Mouse (Mus musculus) lung, postnatal 0 days (tissue): ENCODE data around the gene Eif3g. TPM values are rescaled to one million over a fixed set of nuclear protein-coding genes. Genes with fewer than 3 reads are reported as not detected.

Source experiments
- ATAC-seq: fragments of 200-750 bp; cut with Nextera tagmentation; 2 replicates; pipeline ENCODE4 v1.8.0; 2017; ENCODE audit warnings: moderate library complexity
- DNase-seq: peaks from one replicate; pipeline ENCODE4 v3.0.0-alpha.2; 2016; ENCODE audit warnings: low spot score
- H3K27ac ChIP-seq: fragments of 300-500 bp; sonication (generic); 2 replicates; pipeline ENCODE4 v1.5.1; 2014; ENCODE audit warnings: antibody characterized with exemption, mild to moderate bottlenecking, low read length, mixed read lengths
- H3K27me3 ChIP-seq: fragments of 300-500 bp; sonication (generic); replicated peaks from 2 replicates; pipeline ENCODE4 v1.6.1; 2014; ENCODE audit warnings: low read length, mixed read lengths; ENCODE audit not compliant: insufficient read depth
- H3K36me3 ChIP-seq: fragments of 300-500 bp; sonication (generic); 2 replicates; pipeline ENCODE4 v1.6.1; 2014; ENCODE audit warnings: low read length, mixed read lengths; ENCODE audit not compliant: insufficient read depth
- H3K4me1 ChIP-seq: fragments of 300-500 bp; sonication (generic); 2 replicates; pipeline ENCODE4 v1.6.1; 2014; ENCODE audit warnings: antibody characterized with exemption, low read depth, low read length, mixed read lengths; ENCODE audit not compliant: insufficient read depth
- H3K4me2 ChIP-seq: fragments of 300-500 bp; sonication (generic); replicated peaks from 2 replicates; pipeline ENCODE4 v1.6.1; 2014; ENCODE audit warnings: low read depth, mild to moderate bottlenecking, low read length, moderate library complexity, mixed read lengths
- H3K4me3 ChIP-seq: fragments of 300-500 bp; sonication (generic); 2 replicates; pipeline ENCODE4 v1.5.1; 2014; ENCODE audit warnings: low read depth, low read length
- H3K9ac ChIP-seq: fragments of 300-500 bp; sonication (generic); replicated peaks from 2 replicates; pipeline ENCODE4 v1.6.1; 2014; ENCODE audit warnings: low read depth, mild to moderate bottlenecking
- H3K9me3 ChIP-seq: fragments of 300-500 bp; sonication (generic); 2 replicates; pipeline ENCODE4 v1.6.1; 2016; ENCODE audit warnings: low read length, mixed read lengths
- CTCF ChIP-seq: IDR thresholded peaks from 2 replicates; pipeline ENCODE4 v1.5.1; 2016; ENCODE audit warnings: antibody characterized with exemption, mild to moderate bottlenecking
- EP300 ChIP-seq: IDR thresholded peaks from 2 replicates; pipeline ENCODE4 v1.6.1; 2016; ENCODE audit warnings: antibody characterized with exemption, mild to moderate bottlenecking, control low read depth
- WGBS: fragments of 180-500 bp; shearing (Covaris S2); extraction: QIAGEN DNeasy Blood & Tissue Kit; methylation state at CpG from one replicate; pipeline ENCODE4 v1.1.7; 2014; 5-methylcytosine and 5-hydroxymethylcytosine counted together
- polyA plus RNA-seq: library from polyadenylated mRNA; unstranded; fragments of >200 nt; fragmentation: Nextera tagmentation; extraction: Ambion mirVana; gene quantifications from 2 replicates; pipeline ENCODE4 v1.2.1, GENCODE M21; 2015

Eif3g gene
- polyA plus RNA-seq, 1 experiment from 2014 or later: 177 TPM

DNA sequence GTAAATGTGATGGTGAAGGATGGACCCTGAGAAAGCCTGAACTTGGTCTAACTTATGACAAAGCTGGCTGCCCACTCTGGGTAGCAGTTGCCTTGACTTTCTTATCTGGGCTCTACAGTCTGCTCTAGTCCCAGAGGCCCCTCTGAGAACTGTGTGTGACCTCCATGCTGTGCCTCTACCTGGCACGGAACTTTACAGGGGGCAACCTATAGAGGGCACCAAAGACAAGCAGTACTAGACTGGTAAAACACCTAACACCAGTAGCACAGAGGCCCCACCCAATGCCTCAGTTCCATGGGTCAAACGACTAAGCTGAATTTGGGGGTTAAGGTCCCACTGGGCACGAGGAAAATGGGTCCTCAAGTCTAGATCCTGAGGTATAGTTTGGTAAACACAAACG, 17.7 kb upstream of the Eif3g start:
- Histone ChIP-seq H3K27ac (no peak overlapping the region), H3K4me3 (no peak overlapping the region), H3K36me3 (peaks cover 56% of the 10 kb centered on the region), H3K9ac (no peak overlapping the region), H3K4me1 (no peaks in the 10 kb centered on the region), H3K4me2 (no peak overlapping the region), H3K27me3 (no peaks in the 10 kb centered on the region), H3K9me3 (no peaks in the 10 kb centered on the region)
- 81% methylated on average over 4 of the region's 4 CpGs for WGBS
- TF ChIP-seq CTCF (peak; percentile 70), EP300 (no peak)
- DNase-seq: peak; percentile 25
- peak; percentile 58 for ATAC-seq

DNA sequence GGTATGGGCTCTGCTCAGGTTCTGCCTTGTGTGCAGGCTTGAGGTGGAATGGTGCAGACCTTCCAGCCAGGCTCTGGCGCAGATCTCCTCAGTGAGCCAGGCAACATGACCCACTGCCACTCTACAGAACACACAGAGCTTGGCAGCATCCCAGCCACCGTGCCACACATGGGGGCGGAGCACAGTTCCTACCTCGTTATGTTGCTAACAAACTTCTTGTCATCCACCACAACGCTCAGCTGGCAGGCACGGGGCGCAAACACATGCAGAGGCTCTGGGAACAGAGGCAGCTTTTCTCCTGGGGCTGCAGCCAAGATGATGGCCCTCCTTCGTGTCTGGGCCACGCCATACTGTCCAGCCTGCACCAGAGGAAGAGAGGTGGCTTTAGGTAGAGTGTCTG, 11.5 kb upstream of the Eif3g start:
- H3K4me2 ChIP-seq: no peak overlapping the region
- WGBS: 89% methylated on average over 9 of the region's 9 CpGs
- ATAC-seq: no peak

DNA sequence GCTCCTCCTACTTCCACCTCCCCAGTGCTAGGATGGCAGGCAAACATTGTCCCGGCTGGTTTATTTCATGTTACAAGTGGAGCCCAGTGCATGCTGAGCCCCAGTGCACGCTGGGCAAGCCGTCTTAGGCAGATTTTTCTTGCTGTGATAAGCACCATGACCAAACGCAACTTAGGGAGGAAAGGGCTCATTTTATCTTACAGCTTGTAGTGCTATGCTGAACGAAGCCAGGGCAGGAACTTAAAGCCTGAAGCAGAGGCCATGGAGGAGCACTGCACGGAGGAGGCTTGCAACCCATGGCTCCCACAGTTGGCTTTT, 3.7 kb upstream of the Eif3g start:
- H3K4me2 ChIP-seq: no peak overlapping the region

More for the DNA sequence above, 11.5 kb upstream of the Eif3g start:
- H3K4me3 ChIP-seq: no peak overlapping the region
- no peak overlapping the region for H3K27ac ChIP-seq
- H3K4me1 ChIP-seq: no peaks in the 10 kb centered on the region
- TF ChIP-seq CTCF (no peak), EP300 (no peak)
- no peak overlapping the region for H3K9ac ChIP-seq
- H3K27me3 ChIP-seq: no peaks in the 10 kb centered on the region
- peaks cover 42% of the 10 kb centered on the region for H3K36me3 ChIP-seq
- no peak for DNase-seq
- no peaks in the 10 kb centered on the region for H3K9me3 ChIP-seq

DNA sequence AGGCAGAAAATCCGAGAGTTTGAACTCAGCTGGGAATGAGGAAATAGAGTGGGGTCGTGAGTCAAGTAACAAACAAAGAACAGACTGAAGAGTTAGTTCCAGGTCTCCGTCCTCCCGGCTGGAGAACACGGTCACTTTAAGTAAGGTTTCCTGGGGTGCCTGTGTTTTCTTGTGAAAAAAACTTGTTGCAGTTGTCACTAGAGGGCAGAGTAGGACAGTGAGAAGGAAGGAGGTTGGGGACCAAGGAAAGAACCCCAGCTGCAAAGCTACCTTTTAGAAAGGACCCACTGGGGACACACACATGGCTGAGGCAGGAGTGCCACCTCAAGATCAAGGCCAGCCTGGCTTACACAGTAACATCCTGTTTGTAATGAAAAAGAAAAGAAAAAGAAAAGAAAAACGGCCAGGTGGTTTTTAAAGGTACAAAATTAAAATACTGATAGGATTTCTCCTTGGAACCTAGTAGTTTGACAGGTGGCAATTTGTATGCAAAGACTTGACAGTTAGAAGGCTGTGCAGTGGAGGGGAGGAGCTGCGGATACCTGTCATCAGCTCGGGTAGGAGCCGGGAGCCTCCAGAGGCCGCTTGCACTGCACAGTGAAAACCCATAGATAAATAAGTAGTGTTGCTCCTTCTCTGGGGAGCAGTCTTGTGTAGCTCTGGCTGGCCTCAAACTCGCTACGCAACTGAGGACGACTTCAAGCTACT, 3.2 kb upstream of the Eif3g start:
- peak; percentile 46 for ATAC-seq
- Histone ChIP-seq H3K9me3 (no peaks in the 10 kb centered on the region), H3K27ac (no peak overlapping the region), H3K4me1 (peaks cover 9% of the 10 kb centered on the region; the same call in 1 of the 2 replicates), H3K9ac (no peak overlapping the region), H3K27me3 (no peaks in the 10 kb centered on the region), H3K4me3 (no peak overlapping the region), H3K36me3 (no peaks in the 10 kb centered on the region), H3K4me2 (no peak overlapping the region)
- 7% methylated on average over 13 of the region's 13 CpGs for WGBS
- TF ChIP-seq EP300 (no peak), CTCF (peak; percentile 82)
- DNase-seq: peak; percentile 89

More for the DNA sequence above, 3.7 kb upstream of the Eif3g start:
- no peak overlapping the region for H3K27ac ChIP-seq
- H3K9ac ChIP-seq: no peak overlapping the region
- ATAC-seq (peak; percentile 12; the same call in 1 of the 2 replicates), DNase-seq (no peak)
- no peaks in the 10 kb centered on the region for H3K36me3 ChIP-seq
- no peak for TF ChIP-seq CTCF
- TF ChIP-seq EP300: no peak
- no peaks in the 10 kb centered on the region for H3K27me3 ChIP-seq
- H3K9me3 ChIP-seq: no peaks in the 10 kb centered on the region
- no peak overlapping the region for H3K4me3 ChIP-seq
- 11% methylated on average over 6 of the region's 6 CpGs for WGBS
- H3K4me1 ChIP-seq: peaks cover 8% of the 10 kb centered on the region; the same call in 1 of the 2 replicates

DNA sequence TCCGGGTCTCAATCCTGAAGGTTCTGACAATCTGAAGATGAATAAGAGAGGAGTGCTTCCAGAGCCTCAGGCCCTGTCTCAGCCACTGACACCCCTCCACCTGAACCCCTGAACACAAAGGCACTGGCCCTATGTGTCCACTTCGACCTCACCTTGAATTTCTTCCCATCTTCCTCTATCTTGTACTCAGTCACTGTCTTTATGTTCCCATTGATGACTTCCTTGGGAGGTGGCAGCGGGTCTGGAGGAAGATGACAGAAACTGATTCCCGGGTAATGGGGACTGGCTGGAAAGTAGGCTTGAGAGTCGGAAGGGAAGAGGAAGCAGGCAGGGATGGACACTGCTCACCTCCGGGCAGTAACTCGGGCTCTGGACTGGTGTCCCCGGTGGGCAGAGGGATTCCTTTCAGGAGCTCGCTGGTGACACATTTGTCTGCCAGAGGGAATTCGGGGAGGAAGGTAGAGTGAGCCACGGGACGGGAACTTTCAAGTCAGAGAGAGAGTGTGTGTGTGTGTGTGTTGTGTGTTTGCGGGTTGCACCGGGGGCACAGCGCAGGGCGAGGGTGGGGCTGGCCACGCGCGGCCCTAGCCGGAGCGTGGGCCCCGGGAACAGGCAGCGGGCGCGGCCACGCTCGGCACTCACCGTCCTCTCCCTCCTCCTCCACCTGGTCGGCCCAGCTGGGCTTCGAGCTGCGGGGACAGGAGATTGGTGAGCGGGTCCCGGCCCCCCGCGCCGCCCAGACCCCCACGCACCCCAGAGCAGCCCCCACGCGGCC, 500 bp downstream of the Eif3g start:
- Histone ChIP-seq H3K9ac (peak overlapping the region; percentile 90), H3K36me3 (peaks cover 22% of the 10 kb centered on the region; the same call in 1 of the 2 replicates), H3K4me3 (peak overlapping the region; percentile 87), H3K9me3 (no peaks in the 10 kb centered on the region), H3K27ac (peak overlapping the region; percentile 68), H3K4me1 (peaks cover 9% of the 10 kb centered on the region; the same call in 1 of the 2 replicates), H3K4me2 (peak overlapping the region; percentile 92), H3K27me3 (no peaks in the 10 kb centered on the region)
- DNase-seq (no peak), ATAC-seq (peak; percentile 63)
- no peak for TF ChIP-seq EP300
- TF ChIP-seq CTCF: no peak
- 6% methylated on average over 26 of the region's 39 CpGs for WGBS

DNA sequence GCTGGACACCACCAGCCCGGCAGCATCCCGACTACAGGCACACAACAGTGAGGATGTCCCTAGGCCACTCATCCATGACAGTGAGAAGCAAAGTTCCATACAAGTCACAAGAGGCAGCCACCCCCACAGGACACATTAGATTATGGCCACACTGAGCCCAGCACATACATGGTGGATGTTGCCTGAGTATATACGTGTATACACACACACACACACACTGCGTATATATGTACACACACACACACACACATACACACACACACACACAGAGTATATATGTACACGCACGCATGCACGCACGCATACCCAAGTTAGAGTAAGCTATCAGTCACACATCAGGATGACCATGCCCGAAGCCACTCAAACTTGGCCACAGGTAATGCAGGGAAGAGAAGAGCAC, 3.0 kb downstream of the Eif3g start:
- Histone ChIP-seq H3K27ac (no peak overlapping the region), H3K4me2 (no peak overlapping the region), H3K9ac (no peak overlapping the region), H3K27me3 (no peaks in the 10 kb centered on the region), H3K36me3 (peaks cover 25% of the 10 kb centered on the region; the same call in 1 of the 2 replicates), H3K9me3 (no peaks in the 10 kb centered on the region), H3K4me3 (no peak overlapping the region), H3K4me1 (peaks cover 9% of the 10 kb centered on the region; the same call in 1 of the 2 replicates)
- TF ChIP-seq CTCF (no peak), EP300 (no peak)
- DNase-seq: no peak
- ATAC-seq: no peak
- 88% methylated on average over 9 of the region's 9 CpGs for WGBS
